Mouse (Mus musculus) urinary bladder, adult 2 months (tissue): ENCODE results near the gene Cachd1. TPM values are rescaled to one million over a fixed set of nuclear protein-coding genes. Genes with fewer than 3 reads are reported as not detected.

ENCODE experiments used
- DNase-seq: peaks from one replicate; pipeline ENCODE4 v3.0.0; 2022; ENCODE audit warnings: low spot score
- polyA plus RNA-seq: library from polyadenylated mRNA; depleted of rRNA; stranded (reverse); fragments of >200 nt; gene quantifications from 2 replicates; pipeline ENCODE4 v1.2.3, GENCODE M21; 2012

Cachd1 gene
- polyA plus RNA-seq, 1 experiment = 20.5 TPM

GRCm38 (mm10) chr4:100990996-100991395 is 214.5 kb downstream of the Cachd1 start:
- DNase-seq = no peak

DNA sequence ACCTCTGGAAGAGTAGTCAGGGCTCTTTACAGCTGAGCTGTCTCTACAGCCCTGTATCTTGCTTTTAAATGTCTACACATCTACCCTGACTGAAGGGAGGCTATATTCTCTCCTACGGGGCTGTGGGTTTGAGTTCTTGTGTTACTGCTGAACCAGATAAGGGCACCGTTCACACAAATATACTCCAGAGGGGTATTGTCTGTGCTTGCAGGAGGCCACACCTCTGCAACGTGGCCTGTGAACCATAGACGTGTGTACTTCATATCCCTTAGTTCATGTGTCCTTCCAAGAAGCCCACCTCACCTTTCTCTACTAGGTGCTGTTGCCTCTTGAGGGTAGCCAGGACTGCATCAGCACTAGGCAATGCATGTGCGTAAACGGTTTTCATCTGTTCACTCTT is 215.6 kb downstream of the Cachd1 start:
- no peak for DNase-seq

DNA sequence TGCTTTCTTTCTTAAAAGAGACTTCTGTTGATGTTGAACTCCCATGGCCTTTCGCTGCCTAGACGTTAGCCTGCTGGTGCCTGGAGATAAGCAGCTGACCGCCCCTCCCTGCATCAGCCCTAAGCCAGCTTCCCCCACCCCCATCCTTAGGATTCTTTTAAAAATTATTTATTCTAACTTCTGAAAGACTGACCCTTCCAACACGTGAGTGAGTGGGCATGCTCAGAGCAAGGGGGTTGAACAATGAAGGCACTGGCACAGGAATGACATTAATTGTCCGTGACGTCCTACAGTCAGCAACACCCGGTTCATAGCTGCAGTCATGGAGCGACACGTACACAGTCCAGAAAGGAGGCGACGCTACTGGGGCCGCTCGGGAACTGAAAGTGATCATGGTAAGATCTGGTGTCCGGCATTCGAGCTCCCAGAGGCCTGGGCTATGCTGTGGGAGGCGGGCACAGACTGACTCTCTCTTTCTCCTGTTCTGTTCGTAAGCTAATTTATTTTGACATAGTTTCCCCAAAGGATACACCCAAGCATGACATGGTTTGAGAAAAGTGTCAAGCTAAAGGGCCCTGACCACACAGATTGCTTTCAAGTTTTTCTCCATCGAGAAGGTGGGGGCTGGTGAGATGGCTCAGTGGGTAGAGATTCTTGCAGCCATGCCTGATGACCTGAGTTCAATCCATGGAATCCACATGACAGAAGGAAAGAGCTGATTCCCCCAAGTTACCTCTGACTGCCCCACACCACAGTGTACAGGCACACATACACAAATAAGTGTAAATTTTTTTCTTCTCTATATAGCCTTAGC is 218.2 kb downstream of the Cachd1 start:
- DNase-seq = no peak

DNA sequence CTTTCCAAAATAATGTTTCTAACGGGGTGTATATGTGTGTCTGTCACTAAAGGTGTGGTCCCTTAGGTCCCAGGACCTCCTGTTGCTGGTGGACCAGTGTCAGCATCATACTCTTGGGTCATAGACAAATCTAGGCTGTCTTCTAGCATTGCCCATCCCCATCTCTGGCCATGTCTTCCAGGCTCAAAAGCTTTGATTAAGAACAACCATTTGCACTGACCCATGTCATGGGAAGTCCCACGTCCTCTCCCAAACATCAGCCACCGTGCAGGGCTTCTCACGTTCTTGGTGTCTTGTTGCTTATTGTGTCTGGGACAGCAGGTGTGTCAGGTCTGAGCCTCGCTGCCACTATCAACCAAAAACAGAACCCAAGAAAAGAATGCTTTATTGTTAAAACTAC is 219.1 kb downstream of the Cachd1 start:
- DNase-seq = no peak

DNA sequence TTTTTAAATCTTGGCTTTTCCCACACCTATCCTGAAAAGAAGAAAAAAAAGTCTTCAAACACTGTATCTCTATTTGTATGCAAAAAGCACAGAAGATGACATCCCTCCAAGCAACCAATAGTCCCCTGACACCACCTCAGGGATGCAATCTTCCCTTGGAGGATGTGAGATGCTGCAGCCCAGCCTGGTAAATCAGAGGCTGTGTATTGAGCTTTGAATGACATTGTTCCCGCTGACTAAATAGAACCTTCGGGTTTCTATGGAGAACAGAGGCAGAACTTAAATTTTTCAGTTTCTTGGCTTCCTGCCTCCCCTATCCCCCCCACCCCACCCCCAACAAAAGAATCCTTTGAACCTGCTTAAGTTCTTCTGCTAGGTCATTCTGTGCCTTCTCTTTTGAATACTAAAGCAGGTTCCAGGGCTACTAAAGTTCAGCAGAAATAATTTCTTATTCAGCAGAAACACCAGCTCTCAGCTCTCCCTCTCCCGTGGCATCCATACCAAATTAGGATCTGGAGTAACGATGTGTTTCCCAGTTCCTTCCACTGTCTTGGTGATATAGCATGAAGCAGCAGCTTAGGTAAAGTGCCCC is 219.7 kb downstream of the Cachd1 start:
- no peak for DNase-seq

GRCm38 (mm10) chr4:100998145-100998544 is 221.7 kb downstream of the Cachd1 start:
- no peak for DNase-seq

- no peak for DNase-seq
Observed at GRCm38 (mm10) chr4:100998906-100999305, 222.4 kb downstream of the Cachd1 start.

- no peak for DNase-seq
Observed at GRCm38 (mm10) chr4:101000622-101001021, 224.1 kb downstream of the Cachd1 start.

DNA sequence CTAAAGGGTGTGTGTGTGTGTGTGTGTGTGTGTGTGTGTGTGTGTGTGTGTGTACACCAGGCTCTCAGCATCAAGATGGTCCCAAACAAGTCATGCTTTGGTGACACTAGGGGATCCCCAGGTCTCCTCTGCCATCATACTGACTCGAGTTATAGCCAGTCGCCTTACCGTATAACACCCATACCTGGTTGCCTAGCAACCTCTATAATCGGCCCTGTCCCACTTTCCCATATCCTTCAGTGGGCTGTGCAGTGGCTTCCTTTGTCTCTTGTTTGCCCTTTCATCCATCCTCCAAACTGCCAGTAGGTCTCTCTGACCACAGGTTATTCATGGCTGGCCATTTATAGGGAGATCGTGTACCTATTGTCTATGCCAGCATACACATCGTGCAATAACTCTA is 224.6 kb downstream of the Cachd1 start:
- no peak for DNase-seq

DNA sequence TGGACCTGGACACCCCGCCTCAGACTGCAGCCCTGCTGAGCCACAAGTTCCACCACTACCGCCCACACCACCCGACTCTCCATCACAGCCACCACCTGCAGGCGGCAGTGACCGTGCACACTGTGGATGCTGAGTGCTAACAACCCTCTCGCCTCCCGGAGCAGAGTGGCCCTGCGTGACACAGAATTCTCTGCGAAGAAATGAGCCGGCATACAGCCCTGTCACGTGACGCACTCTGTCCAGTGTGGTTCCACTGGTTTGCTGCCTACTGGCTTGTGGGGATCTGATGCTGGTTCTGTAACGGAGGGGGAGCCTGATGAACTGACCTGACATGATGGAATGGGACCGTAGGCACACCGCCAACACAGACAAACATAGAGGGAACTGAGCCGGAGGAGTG is 226.5 kb downstream of the Cachd1 start:
- no peak for DNase-seq

- no peak for DNase-seq
Observed at GRCm38 (mm10) chr4:101008362-101008769, 231.9 kb downstream of the Cachd1 start.

DNA sequence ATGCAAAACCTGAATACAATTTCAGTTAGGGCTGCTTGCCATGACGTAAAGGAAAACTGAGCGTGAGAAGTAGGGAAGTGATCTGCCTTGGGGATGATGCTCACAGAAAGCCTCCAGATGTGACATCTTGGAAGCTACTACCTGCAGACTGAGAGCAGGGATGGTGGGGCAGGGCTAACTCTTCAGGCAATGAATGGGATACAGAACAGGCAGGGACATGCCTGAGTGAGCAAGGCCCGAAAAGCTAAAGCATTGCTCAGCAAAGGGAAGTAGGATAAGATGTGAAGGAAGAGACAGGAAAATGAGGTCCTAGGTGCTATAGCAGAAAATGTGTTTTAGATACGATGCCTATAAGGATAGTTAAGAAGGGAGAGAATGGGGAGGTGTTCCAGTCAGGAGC is 232.6 kb downstream of the Cachd1 start:
- no peak for DNase-seq

GRCm38 (mm10) chr4:101017806-101018205 is 241.3 kb downstream of the Cachd1 start:
- no peak for DNase-seq

DNA sequence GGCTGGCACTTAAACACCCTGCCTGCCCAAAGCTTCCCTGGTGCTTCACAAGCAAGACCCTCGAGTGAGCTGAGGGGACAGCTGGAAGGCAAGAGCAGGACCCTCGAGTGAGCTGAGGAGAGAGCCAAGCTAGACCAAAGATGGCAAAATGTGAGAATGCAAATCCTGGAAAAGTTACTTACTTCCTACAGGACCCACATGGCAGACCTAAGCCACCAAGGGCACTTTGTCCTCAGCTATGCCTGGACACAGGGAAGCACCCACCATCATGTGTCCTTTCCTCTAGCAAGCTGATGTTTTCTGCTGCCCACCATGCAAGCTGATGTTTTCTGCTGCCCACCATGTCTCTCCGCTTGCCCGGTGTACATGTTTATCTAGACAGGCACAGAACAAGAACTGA is 244.1 kb downstream of the Cachd1 start, which contains the start of gene Gm10577:
Gm10577 (minus strand) TSS at position 101 of the 400 bp plus-strand sequence.
- no peak for DNase-seq

DNA sequence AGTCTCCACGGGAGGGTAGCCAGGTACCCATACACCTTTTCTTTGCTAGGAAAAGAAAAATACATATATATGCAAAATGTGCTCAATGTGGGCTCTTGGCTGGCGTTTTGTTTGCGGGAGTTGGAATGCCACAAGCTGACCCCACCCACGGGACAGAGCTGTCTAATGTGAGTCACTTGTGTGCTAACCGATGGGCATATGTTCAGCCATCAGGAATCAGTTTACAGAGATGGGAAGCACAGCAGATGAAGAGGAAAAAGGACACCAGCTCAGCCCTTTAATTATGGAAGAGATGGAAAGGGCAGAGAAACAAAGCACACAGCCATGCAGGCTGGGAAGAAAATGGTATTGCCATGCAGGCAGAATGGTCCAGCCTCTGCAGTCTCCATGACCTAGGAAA is 250.1 kb downstream of the Cachd1 start:
- no peak for DNase-seq

DNA sequence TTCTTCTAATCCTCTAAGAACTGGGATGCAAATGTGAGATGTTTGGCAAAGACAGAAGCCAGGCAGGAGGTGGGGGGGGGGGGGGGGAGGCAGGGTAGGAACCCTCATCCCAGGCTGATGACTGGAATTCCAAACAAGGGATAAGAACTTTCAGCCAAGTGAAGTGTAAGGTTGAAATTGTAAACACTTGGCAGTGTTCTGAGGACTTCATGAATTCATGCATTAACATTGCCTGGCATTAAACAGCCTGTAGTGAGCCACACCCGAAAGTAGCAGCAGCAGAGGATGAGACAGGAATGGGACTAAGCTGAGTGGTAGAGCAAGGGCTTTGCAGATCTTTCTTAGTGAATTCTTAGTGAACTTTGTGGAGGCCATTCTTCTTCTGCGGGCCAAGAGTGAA is 250.5 kb downstream of the Cachd1 start:
- DNase-seq = no peak

DNA sequence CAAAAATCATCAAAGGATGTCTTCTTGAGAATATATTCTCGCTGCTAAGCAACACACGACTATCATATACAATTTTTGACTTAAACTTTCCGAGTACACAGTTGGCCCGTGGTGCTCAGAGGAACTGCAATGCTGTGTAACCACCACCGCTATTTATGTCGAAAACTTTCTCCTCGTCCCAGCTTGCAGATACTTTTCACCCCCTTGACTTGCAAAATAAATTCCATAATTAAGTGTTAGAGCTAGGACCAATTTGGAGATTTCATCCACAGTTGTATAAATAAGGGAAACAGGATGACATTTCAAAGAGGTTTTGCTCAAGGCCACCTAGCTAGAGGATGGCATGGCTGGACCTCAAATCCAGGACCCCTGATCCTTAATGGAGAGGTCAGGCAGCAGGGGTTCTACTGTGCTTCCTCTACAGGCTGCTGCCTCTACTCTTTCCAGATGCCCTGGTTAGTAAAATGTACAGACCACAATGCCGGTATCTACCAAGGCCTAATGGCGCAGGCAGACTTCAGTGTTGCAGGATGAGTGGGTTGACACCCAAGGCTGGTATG is 251.5 kb downstream of the Cachd1 start:
- DNase-seq = no peak

DNA sequence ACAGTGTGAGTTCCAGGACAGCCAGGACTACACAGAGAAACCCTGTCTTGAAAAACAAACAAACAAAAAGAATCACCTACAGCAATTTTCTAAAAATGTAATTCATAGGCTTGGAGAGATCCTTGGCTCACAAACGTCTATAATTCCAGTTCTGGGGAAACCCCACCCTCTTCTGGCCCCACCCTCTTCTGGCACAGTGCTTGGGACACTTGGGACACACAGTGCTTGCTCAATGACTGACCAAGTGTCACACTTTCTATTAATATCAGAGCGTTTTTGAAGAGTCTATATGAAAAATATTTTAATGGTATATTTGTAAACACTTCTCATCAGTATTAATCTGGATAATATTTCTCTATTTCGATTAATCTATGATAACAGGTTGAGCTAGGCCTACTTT is 256.6 kb downstream of the Cachd1 start:
- DNase-seq = no peak

- no peak for DNase-seq
Observed at GRCm38 (mm10) chr4:101035131-101035530, 258.7 kb downstream of the Cachd1 start.

DNA sequence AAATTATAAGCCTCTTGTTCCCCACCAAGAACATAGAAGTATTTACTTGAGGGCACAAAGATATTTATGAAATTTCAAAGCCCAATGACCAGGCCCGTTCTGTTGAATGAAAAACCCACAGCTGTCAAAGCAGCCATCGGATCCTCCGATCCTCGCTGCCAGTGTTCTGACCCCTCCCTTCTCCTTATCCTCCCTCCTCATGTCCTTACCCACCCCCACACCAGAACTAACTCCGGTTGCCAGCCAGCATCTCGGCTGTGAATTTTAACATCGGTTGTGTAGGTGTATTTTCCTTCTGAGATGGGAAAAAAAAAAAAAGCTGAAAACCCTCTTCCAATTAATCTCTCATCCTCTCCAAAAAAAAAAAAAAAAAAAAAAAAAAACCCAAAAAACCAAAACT is 260.7 kb downstream of the Cachd1 start:
- DNase-seq = no peak

DNA sequence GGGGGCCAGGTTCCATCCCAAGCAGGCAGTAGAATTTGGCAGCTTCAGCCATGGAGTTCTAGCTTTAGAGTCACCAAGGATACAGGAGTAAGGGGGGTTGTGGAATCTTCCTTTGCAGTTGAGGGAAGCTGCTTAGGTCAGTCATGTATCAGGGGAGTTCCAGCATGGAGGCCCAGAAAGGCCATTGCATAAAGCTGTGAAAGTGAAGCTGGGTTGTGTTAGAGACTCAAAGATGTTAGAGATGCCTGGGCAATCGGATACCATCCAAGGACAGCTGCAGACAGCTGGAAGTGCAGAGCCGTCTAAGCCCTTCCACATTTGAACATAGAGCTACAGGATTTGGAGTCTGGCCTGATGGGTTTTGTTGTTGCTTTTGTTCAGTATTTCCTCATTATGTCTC is 267.2 kb downstream of the Cachd1 start:
- no peak for DNase-seq

- DNase-seq = no peak
Observed at GRCm38 (mm10) chr4:101044149-101044548, 267.7 kb downstream of the Cachd1 start.

DNA sequence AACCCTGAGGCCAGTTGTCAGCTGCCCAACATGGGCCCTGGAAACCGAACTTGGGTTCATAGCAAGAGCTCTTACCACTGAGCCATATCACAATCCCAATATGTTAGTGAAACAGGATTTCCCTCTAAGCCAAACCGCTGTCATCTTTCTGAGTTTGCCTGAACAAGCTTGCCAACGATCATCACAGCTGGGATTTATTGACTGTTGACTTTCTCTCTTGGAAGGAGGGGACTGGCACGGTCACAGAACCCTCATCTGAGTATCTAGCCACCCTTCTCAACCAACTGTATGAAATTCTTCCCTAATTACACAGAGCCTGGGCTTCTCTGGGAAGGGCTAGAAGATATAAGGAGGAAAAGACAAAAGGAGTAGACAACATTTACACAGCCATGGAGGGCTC is 270.1 kb downstream of the Cachd1 start:
- DNase-seq = no peak
